Mouse (Mus musculus): ENCODE measurements around the gene Timm10. TPM values are rescaled to one million over a fixed set of nuclear protein-coding genes. Genes with fewer than 3 reads are reported as not detected.

The Timm10 gene
- 70.2 and 90.7 TPM in 2 replicates for polyA plus RNA-seq (2014; fragmentation: Nextera tagmentation; extraction: Ambion mirVana)

- WGBS, result under 1% methylated on average over 34 of the region's 34 CpGs
- Histone ChIP-seq H3K27me3 (replicated peaks; ENCODE audit: control insufficient read depth, insufficient read depth, low read length) (0 out of 2 replicates have a peak, but pooled peaks cover 3% of the 10 kb centered on the region), H3K36me3 (ENCODE audit: control insufficient read depth, insufficient read depth, low read length) (peaks cover 12% of the 10 kb centered on the region; the same call in 1 of the 2 replicates), H3K4me2 (ENCODE audit: low read length) (peak within 1 kb of the TSS; percentile 99), H3K4me1 (ENCODE audit: control insufficient read depth, insufficient read depth, low read length) (peaks cover 4% of the 10 kb centered on the region; the same call in 1 of the 2 replicates), H3K9me3 (replicated peaks; ENCODE audit: control insufficient read depth, low read length) (no peaks in the 10 kb centered on the region), H3K9ac (ENCODE audit: low read length) (peak within 1 kb of the TSS; percentile 74), H3K4me3 (ENCODE audit: low read depth, low read length) (peak within 1 kb of the TSS; percentile 61), H3K27ac (ENCODE audit: low read depth, low read length) (no peak within 1 kb of the TSS)
- DNase-seq (ENCODE audit: low spot score) (peak; percentile 98), ATAC-seq (peak; percentile 94)
Observed at GRCm38 (mm10) chr2:84826488-84827282, at the start of gene Timm10. Gene Timm10, plus strand, starts transcription at chr2:84826997.

GRCm38 (mm10) chr2:84777706-84778105 lies 49.1 kb upstream of the Timm10 start:
- Histone ChIP-seq H3K27ac (ENCODE audit: low read depth, low read length) (no peak overlapping the region), H3K4me1 (ENCODE audit: control insufficient read depth, insufficient read depth, low read length) (peaks cover 9% of the 10 kb centered on the region), H3K4me2 (ENCODE audit: low read length) (no peak overlapping the region), H3K9me3 (replicated peaks; ENCODE audit: control insufficient read depth, low read length) (no peaks in the 10 kb centered on the region), H3K9ac (ENCODE audit: low read length) (no peak overlapping the region), H3K27me3 (replicated peaks; ENCODE audit: control insufficient read depth, insufficient read depth, low read length) (no peaks in the 10 kb centered on the region), H3K36me3 (ENCODE audit: control insufficient read depth, insufficient read depth, low read length) (no peaks in the 10 kb centered on the region), H3K4me3 (ENCODE audit: low read depth, low read length) (no peak overlapping the region)
- 58% methylated on average over 3 of the region's 3 CpGs for WGBS
- DNase-seq (ENCODE audit: low spot score), result peak; percentile 39
- no peak for ATAC-seq

- H3K4me2 ChIP-seq (ENCODE audit: low read length), result no peak overlapping the region
- ATAC-seq (no peak), DNase-seq (ENCODE audit: low spot score) (no peak)
- H3K36me3 ChIP-seq (ENCODE audit: control insufficient read depth, insufficient read depth, low read length), result no peaks in the 10 kb centered on the region
- no peak overlapping the region for H3K4me3 ChIP-seq (ENCODE audit: low read depth, low read length)
- no peaks in the 10 kb centered on the region for H3K27me3 ChIP-seq (replicated peaks; ENCODE audit: control insufficient read depth, insufficient read depth, low read length)
- no peak overlapping the region for H3K9ac ChIP-seq (ENCODE audit: low read length)
- H3K27ac ChIP-seq (ENCODE audit: low read depth, low read length), result no peak overlapping the region
- no peaks in the 10 kb centered on the region for H3K9me3 ChIP-seq (replicated peaks; ENCODE audit: control insufficient read depth, low read length)
- H3K4me1 ChIP-seq (ENCODE audit: control insufficient read depth, insufficient read depth, low read length), result peaks cover 9% of the 10 kb centered on the region
- WGBS, result 58% methylated on average over 6 of the region's 6 CpGs
Observed at GRCm38 (mm10) chr2:84779210-84779609, 47.6 kb upstream of the Timm10 start.

GRCm38 (mm10) chr2:84783315-84783714 lies 43.5 kb upstream of the Timm10 start:
- Histone ChIP-seq H3K4me2 (ENCODE audit: low read length) (no peak overlapping the region), H3K27ac (ENCODE audit: low read depth, low read length) (no peak overlapping the region), H3K4me3 (ENCODE audit: low read depth, low read length) (no peak overlapping the region), H3K36me3 (ENCODE audit: control insufficient read depth, insufficient read depth, low read length) (no peaks in the 10 kb centered on the region), H3K4me1 (ENCODE audit: control insufficient read depth, insufficient read depth, low read length) (no peaks in the 10 kb centered on the region), H3K9me3 (replicated peaks; ENCODE audit: control insufficient read depth, low read length) (no peaks in the 10 kb centered on the region), H3K9ac (ENCODE audit: low read length) (no peak overlapping the region), H3K27me3 (replicated peaks; ENCODE audit: control insufficient read depth, insufficient read depth, low read length) (no peaks in the 10 kb centered on the region)
- ATAC-seq (no peak), DNase-seq (ENCODE audit: low spot score) (no peak)
- 86% methylated on average over 1 of the region's 1 CpGs for WGBS

GRCm38 (mm10) chr2:84783840-84784566 lies 42.8 kb upstream of the Timm10 start:
- H3K4me1 ChIP-seq (ENCODE audit: control insufficient read depth, insufficient read depth, low read length), result no peaks in the 10 kb centered on the region
- WGBS, result 91% methylated on average over 3 of the region's 3 CpGs
- H3K27ac ChIP-seq (ENCODE audit: low read depth, low read length), result no peak overlapping the region
- no peak overlapping the region for H3K9ac ChIP-seq (ENCODE audit: low read length)
- DNase-seq (ENCODE audit: low spot score), result no peak
- no peak for ATAC-seq
- no peak overlapping the region for H3K4me3 ChIP-seq (ENCODE audit: low read depth, low read length)
- H3K9me3 ChIP-seq (replicated peaks; ENCODE audit: control insufficient read depth, low read length), result no peaks in the 10 kb centered on the region
- no peaks in the 10 kb centered on the region for H3K36me3 ChIP-seq (ENCODE audit: control insufficient read depth, insufficient read depth, low read length)
- no peak overlapping the region for H3K4me2 ChIP-seq (ENCODE audit: low read length)
- no peaks in the 10 kb centered on the region for H3K27me3 ChIP-seq (replicated peaks; ENCODE audit: control insufficient read depth, insufficient read depth, low read length)

GRCm38 (mm10) chr2:84788316-84788715 lies 38.5 kb upstream of the Timm10 start:
- Histone ChIP-seq H3K9ac (ENCODE audit: low read length) (no peak overlapping the region), H3K4me2 (ENCODE audit: low read length) (no peak overlapping the region), H3K27me3 (replicated peaks; ENCODE audit: control insufficient read depth, insufficient read depth, low read length) (no peaks in the 10 kb centered on the region), H3K4me3 (ENCODE audit: low read depth, low read length) (no peak overlapping the region), H3K4me1 (ENCODE audit: control insufficient read depth, insufficient read depth, low read length) (no peaks in the 10 kb centered on the region), H3K36me3 (ENCODE audit: control insufficient read depth, insufficient read depth, low read length) (no peaks in the 10 kb centered on the region), H3K27ac (ENCODE audit: low read depth, low read length) (no peak overlapping the region), H3K9me3 (replicated peaks; ENCODE audit: control insufficient read depth, low read length) (no peaks in the 10 kb centered on the region)
- WGBS, result 86% methylated on average over 3 of the region's 3 CpGs
- no peak for DNase-seq (ENCODE audit: low spot score)
- no peak for ATAC-seq

- H3K27ac ChIP-seq (ENCODE audit: low read depth, low read length), result no peak overlapping the region
- H3K27me3 ChIP-seq (replicated peaks; ENCODE audit: control insufficient read depth, insufficient read depth, low read length), result no peaks in the 10 kb centered on the region
- H3K4me3 ChIP-seq (ENCODE audit: low read depth, low read length), result no peak overlapping the region
- no peaks in the 10 kb centered on the region for H3K4me1 ChIP-seq (ENCODE audit: control insufficient read depth, insufficient read depth, low read length)
- no peaks in the 10 kb centered on the region for H3K9me3 ChIP-seq (replicated peaks; ENCODE audit: control insufficient read depth, low read length)
- 63% methylated on average over 9 of the region's 9 CpGs for WGBS
- H3K9ac ChIP-seq (ENCODE audit: low read length), result no peak overlapping the region
- DNase-seq (ENCODE audit: low spot score) (no peak), ATAC-seq (no peak)
- no peaks in the 10 kb centered on the region for H3K36me3 ChIP-seq (ENCODE audit: control insufficient read depth, insufficient read depth, low read length)
- H3K4me2 ChIP-seq (ENCODE audit: low read length), result no peak overlapping the region
Observed at GRCm38 (mm10) chr2:84790418-84790817, 36.4 kb upstream of the Timm10 start.

- 90% methylated on average over 3 of the region's 3 CpGs for WGBS
- Histone ChIP-seq H3K9ac (ENCODE audit: low read length) (no peak overlapping the region), H3K4me3 (ENCODE audit: low read depth, low read length) (no peak overlapping the region), H3K9me3 (replicated peaks; ENCODE audit: control insufficient read depth, low read length) (no peaks in the 10 kb centered on the region), H3K36me3 (ENCODE audit: control insufficient read depth, insufficient read depth, low read length) (no peaks in the 10 kb centered on the region), H3K4me2 (ENCODE audit: low read length) (no peak overlapping the region), H3K27ac (ENCODE audit: low read depth, low read length) (no peak overlapping the region), H3K27me3 (replicated peaks; ENCODE audit: control insufficient read depth, insufficient read depth, low read length) (no peaks in the 10 kb centered on the region), H3K4me1 (ENCODE audit: control insufficient read depth, insufficient read depth, low read length) (no peaks in the 10 kb centered on the region)
- ATAC-seq, result no peak
- DNase-seq (ENCODE audit: low spot score), result no peak
Observed at GRCm38 (mm10) chr2:84792516-84792915, 34.3 kb upstream of the Timm10 start.

- no peaks in the 10 kb centered on the region for H3K36me3 ChIP-seq (ENCODE audit: control insufficient read depth, insufficient read depth, low read length)
Observed at GRCm38 (mm10) chr2:84793154-84793553, 33.6 kb upstream of the Timm10 start.

More at GRCm38 (mm10) chr2:84793154-84793553, 33.6 kb upstream of the Timm10 start:
- no peak overlapping the region for H3K4me3 ChIP-seq (ENCODE audit: low read depth, low read length)
- H3K27me3 ChIP-seq (replicated peaks; ENCODE audit: control insufficient read depth, insufficient read depth, low read length), result no peaks in the 10 kb centered on the region
- H3K9ac ChIP-seq (ENCODE audit: low read length), result no peak overlapping the region
- WGBS, result 96% methylated on average over 3 of the region's 3 CpGs
- DNase-seq (ENCODE audit: low spot score), result no peak
- no peak for ATAC-seq
- H3K4me2 ChIP-seq (ENCODE audit: low read length), result no peak overlapping the region
- no peaks in the 10 kb centered on the region for H3K4me1 ChIP-seq (ENCODE audit: control insufficient read depth, insufficient read depth, low read length)
- H3K9me3 ChIP-seq (replicated peaks; ENCODE audit: control insufficient read depth, low read length), result no peaks in the 10 kb centered on the region
- H3K27ac ChIP-seq (ENCODE audit: low read depth, low read length), result no peak overlapping the region
